Mouse (Mus musculus) cerebellum, adult 2 months (tissue): ENCODE measurements at regions not wholly inside any gene's neighbourhood (a gene's known extent, or its start where the extent isn't known, plus 50 kb on each side); places are given as distances from the start of the nearest gene placed in this dataset.

ENCODE experiments used
- CTCF ChIP-seq: fragments of 200-500 bp; IDR thresholded peaks from 2 replicates; pipeline ENCODE4 v1.5.1; 2011; ENCODE audit warnings: low read depth, mild to moderate bottlenecking, control low read depth, low read length, moderate library complexity, borderline replicate concordance; ENCODE audit not compliant: insufficient read depth
- POLR2A ChIP-seq: fragments of 200-500 bp; IDR thresholded peaks from 2 replicates; pipeline ENCODE4 v1.6.1; 2011; ENCODE audit warnings: low read length, control low read depth, borderline replicate concordance; ENCODE audit not compliant: insufficient read depth

DNA sequence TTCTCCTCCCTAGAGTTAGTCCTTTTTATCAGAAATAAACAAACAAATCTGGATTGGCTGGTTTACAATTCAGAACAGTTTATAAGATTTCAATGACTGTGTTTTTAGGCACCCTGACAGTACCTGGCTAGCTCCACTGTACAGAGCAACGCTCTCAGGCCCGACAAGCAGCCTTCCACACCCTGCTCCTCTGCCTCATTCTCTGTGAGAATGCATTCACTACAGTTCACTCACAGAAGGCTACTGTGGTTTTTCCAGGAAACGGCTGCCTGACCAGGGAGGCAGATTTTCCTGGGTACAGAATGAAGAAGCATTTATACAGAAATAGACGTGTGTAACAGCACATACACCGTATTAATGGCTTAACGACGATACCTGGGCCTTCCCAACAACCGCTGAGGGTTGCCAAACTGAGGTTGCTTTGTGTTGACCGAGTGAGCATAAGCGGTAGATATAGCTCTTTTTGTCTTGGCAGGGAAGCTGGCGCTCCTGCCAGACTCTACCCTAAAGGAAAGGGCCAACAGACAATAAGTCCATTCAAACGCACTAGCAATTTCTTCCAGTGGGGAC is 70.8 kb upstream of the Nfe2l3 start:
- TF ChIP-seq POLR2A (no peak), CTCF (no peak)
